Comparison of ENCODE assay signal across 9 mouse cellular contexts in the genomic region with DNA sequence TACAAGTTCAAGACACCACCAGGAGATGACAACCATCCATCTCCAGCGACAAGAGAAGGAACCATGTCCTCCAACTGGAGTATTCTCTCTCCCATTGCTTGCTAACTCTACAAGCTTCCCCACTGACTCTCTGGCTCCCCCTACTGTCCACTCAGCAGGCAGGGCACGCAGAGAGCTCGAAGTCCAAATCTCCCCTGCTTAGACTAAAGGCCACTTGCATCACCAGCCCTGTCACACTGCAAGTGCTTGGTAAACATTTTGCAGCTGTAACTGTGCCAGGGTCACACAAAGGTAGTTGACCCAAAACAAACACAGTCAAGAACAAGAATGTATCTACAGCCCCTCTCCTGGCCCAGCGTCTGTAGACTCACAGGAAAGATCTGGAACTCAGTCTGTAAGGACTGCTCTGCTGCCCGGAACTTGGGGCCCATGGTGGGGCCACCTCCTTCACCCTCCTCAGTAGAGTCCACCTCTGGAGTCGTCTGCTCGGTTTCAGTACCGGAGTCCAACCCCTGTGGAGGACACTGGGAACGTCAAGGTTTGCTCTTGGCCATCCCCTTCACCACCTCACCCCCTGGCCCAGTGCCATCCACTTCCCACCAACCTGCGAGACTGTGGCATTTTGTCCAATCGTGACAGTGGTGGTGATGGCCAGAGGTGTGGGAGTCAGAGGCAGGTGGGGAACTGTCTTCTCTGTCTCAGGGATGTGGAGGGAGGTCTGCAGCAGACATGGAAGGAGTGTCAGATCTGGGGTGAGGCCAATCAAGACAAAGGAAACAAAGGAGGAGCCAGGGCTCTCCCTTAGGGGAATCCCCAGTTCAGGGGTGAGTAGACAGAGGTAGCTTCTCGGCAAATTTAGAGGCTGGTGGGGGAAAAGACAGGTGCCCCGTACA. TPM values are rescaled to one million over a fixed set of nuclear protein-coding genes. Genes with fewer than 3 reads are reported as not detected.
DNase-seq lines count a peak whose midpoint lies in the region; TF ChIP-seq lines count a peak whose summit lies in the region.
"Had no signal": no experiment of that assay in that cellular context is flagged by ENCODE, and none has a peak within 500 bp of the region (broad histone marks: within the 10 kb centered on the region; RNA-seq: fewer than 3 reads in every experiment).

No protein-coding gene starts in this region.

- TF ChIP-seq EP300 in heart, adult 2 months (IDR thresholded peaks at IDR 0.05; ENCODE audit: insufficient read depth, low read depth, low read length) = peak; percentile 63; the same call in 1 of the 2 replicates

- intact Hi-C loops in heart, adult 2 months (cut with DNase I) = loop anchor here (1.0 to 2.0 kb wide), 2 partner anchors 26 to 64 kb away; no protein-coding TSS in a partner anchor

- no peaks in the 10 kb centered on the region for H3K9me3 ChIP-seq in heart, embryonic 10.5 days
- peaks cover 8% of the 10 kb centered on the region for H3K9me3 ChIP-seq in E14TG2a.4 (ENCODE audit: low read length)
- H3K9me3 ChIP-seq: embryonic facial prominence, embryonic 12.5 days had no signal

- H3K9ac ChIP-seq in heart, adult 2 months (ENCODE audit: low read depth, low read length) = no peak overlapping the region
- H3K9ac ChIP-seq: embryonic facial prominence, embryonic 12.5 days had no signal

- H3K4me3 ChIP-seq in heart, adult 2 months = no peak overlapping the region
- H3K4me3 ChIP-seq in heart, embryonic 10.5 days = no peak overlapping the region
- H3K4me3 ChIP-seq in E14TG2a.4 (replicated peaks; ENCODE audit: low read length) = no peak overlapping the region
- H3K4me3 ChIP-seq: embryonic facial prominence, embryonic 12.5 days had no signal

- no peaks in the 10 kb centered on the region for H3K79me2 ChIP-seq in heart, adult 2 months (replicated peaks; ENCODE audit: control insufficient read depth, insufficient read depth, low read length)

- TF ChIP-seq CTCF in heart, adult 2 months (IDR thresholded peaks at IDR 0.05) = no peak; the same call in 1 of the 2 replicates
- TF ChIP-seq CTCF in E14TG2a.4 (conservative IDR thresholded peaks at IDR 0.05; ENCODE audit: low read length) = peak; percentile 87

- TF ChIP-seq POLR2A in heart, adult 2 months (IDR thresholded peaks at IDR 0.05; ENCODE audit: insufficient read depth, low read depth, low read length) = no peak

- DNase-seq in heart, adult 2 months = peak; percentile 56 to 61
- no peak for DNase-seq in heart, embryonic 10.5 days (ENCODE audit: low spot score)
- DNase-seq in c-Kit-positive CD71-negative TER-119-negative erythroid progenitor cells, embryonic 14.5 days (ENCODE audit: low read depth) = peak; percentile 63
- peak; percentile 66 for DNase-seq in gastrocnemius, postnatal 10 days
- DNase-seq in layer of hippocampus, adult 8-10 months (ENCODE audit: low spot score in 2 of 2) = peak; percentile 38 to 63
- DNase-seq in lung, postnatal 36 days = peak; percentile 86
- peak; percentile 28 for DNase-seq in telencephalon, adult 2 months (ENCODE audit: low read depth, low spot score)

- WGBS in heart, adult 2 months = 55% methylated on average over 13 of the region's 13 CpGs
- 76% methylated on average over 13 of the region's 13 CpGs for WGBS in heart, embryonic 10.5 days

- no peaks in the 10 kb centered on the region for H3K36me3 ChIP-seq in heart, adult 2 months (ENCODE audit: control insufficient read depth, insufficient read depth, low read length)
- H3K36me3 ChIP-seq in heart, embryonic 10.5 days = no peaks in the 10 kb centered on the region
- no peaks in the 10 kb centered on the region for H3K36me3 ChIP-seq in E14TG2a.4 (ENCODE audit: insufficient read depth, low read length)
- H3K36me3 ChIP-seq: embryonic facial prominence, embryonic 12.5 days had no signal

- H3K4me1 ChIP-seq in heart, adult 2 months (ENCODE audit: control insufficient read depth, insufficient read depth, low read length) = peaks cover 1% of the 10 kb centered on the region; the same call in 1 of the 2 replicates
- H3K4me1 ChIP-seq in heart, embryonic 10.5 days = no peaks in the 10 kb centered on the region
- H3K4me1 ChIP-seq in E14TG2a.4 (replicated peaks; ENCODE audit: low read depth, low read length) = peaks cover 11% of the 10 kb centered on the region
- H3K4me1 ChIP-seq: embryonic facial prominence, embryonic 12.5 days had no signal

- no peaks in the 10 kb centered on the region for H3K27me3 ChIP-seq in heart, adult 2 months (ENCODE audit: control insufficient read depth, insufficient read depth, low read length)
- peaks cover 4% of the 10 kb centered on the region; the same call in 1 of the 2 replicates for H3K27me3 ChIP-seq in heart, embryonic 10.5 days (ENCODE audit: insufficient read depth, poor library complexity, severe bottlenecking)
- H3K27me3 ChIP-seq in E14TG2a.4 (ENCODE audit: insufficient read depth, low read length) = no peaks in the 10 kb centered on the region
- H3K27me3 ChIP-seq: embryonic facial prominence, embryonic 12.5 days had no signal

- no peak overlapping the region for H3K27ac ChIP-seq in heart, adult 2 months
- H3K27ac ChIP-seq in heart, embryonic 10.5 days = no peak overlapping the region
- H3K27ac ChIP-seq: embryonic facial prominence, embryonic 12.5 days had no signal

RNA-seq across cellular contexts. Expression of gene Col5a3, which starts 10.4 kb away (rescaled TPM):
- total RNA-seq in heart, adult 2 months (2021) = 10 to 100 TPM in 1 of 2 experiments, 1 to 10 TPM in 1; 7.0 to 19.7 TPM
- 11.6 and 13.5 TPM in 2 replicates for polyA plus RNA-seq in heart, adult 2 months (2012; rRNA removed)
- 0.06 and 0.11 TPM in 2 replicates for polyA plus RNA-seq in heart, embryonic 10.5 days (2016; fragmentation: Nextera tagmentation; extraction: Ambion mirVana)
- 10 to 100 TPM; 76.7 to 90.9 TPM for total RNA-seq in gastrocnemius, postnatal 10 days (2021)
- total RNA-seq in layer of hippocampus, adult 8-10 months (2022) = 1 to 10 TPM; 1.2 to 2.9 (median 2.3) TPM

RNA-seq across cellular contexts. Expression of gene Rdh8, which starts 13.8 kb away (rescaled TPM):
- not detected for total RNA-seq in heart, adult 2 months (2021)
- not detected in 2 replicates for polyA plus RNA-seq in heart, adult 2 months (2012; rRNA removed)
- polyA plus RNA-seq in heart, embryonic 10.5 days (2016; fragmentation: Nextera tagmentation; extraction: Ambion mirVana) = not detected in 2 replicates
- not detected for total RNA-seq in gastrocnemius, postnatal 10 days (2021)
- not detected for total RNA-seq in layer of hippocampus, adult 8-10 months (2022)
- polyA plus RNA-seq: embryonic facial prominence, embryonic 12.5 days had no signal

RNA-seq across cellular contexts. Expression of gene Olfm2, which starts 58.4 kb away (rescaled TPM):
- total RNA-seq in heart, adult 2 months (2021) = under 1 TPM in 1 of 2 experiments, not detected in 1; 0.13 TPM
- polyA plus RNA-seq in heart, adult 2 months (2012; rRNA removed) = 0.31 and 0.38 TPM in 2 replicates
- 1.3 and 3.2 TPM in 2 replicates for polyA plus RNA-seq in heart, embryonic 10.5 days (2016; fragmentation: Nextera tagmentation; extraction: Ambion mirVana)
- under 1 TPM; 0.52 TPM for total RNA-seq in gastrocnemius, postnatal 10 days (2021)
- total RNA-seq in layer of hippocampus, adult 8-10 months (2022) = 10 to 100 TPM; 45.9 to 52.3 (median 47.0) TPM

Comparison
In these comparisons a context has a peak if more than half of its experiments do, and no peak if none do; other contexts are left out.
1. RNA of gene Olfm2, which starts 58.4 kb away (total RNA-seq): 45.9 to 52.3 TPM in layer of hippocampus, adult 8-10 months; 0.52 TPM in gastrocnemius, postnatal 10 days and 0.13 TPM in heart, adult 2 months; every median in the first group is over 10 times any median in the second.